Mouse (Mus musculus) heart, embryonic 13.5 days (tissue): ENCODE data around the gene Zfp119a. TPM values are rescaled to one million over a fixed set of nuclear protein-coding genes. Genes with fewer than 3 reads are reported as not detected.
"Not testable (repeated sequence)": the region's sequence is repeated elsewhere in the genome, so short reads cannot be mapped to it uniquely, and the experiment has no call there.

ENCODE experiments used
- ATAC-seq: fragments of 200-750 bp; cut with Nextera tagmentation; 2 replicates; pipeline ENCODE4 v1.8.0; 2017; ENCODE audit warnings: moderate TSS enrichment; ENCODE audit not compliant: insufficient number of reproducible peaks, low FRiP score, low TSS enrichment; ENCODE audit errors: extremely low read depth
- H3K27ac ChIP-seq: fragments of 300-500 bp; sonication (generic); replicated peaks from 2 replicates; pipeline ENCODE4 v1.5.1; 2015; ENCODE audit warnings: moderate library complexity, mild to moderate bottlenecking, inconsistent platforms
- H3K27me3 ChIP-seq: fragments of 300-500 bp; sonication (generic); replicated peaks from 2 replicates; pipeline ENCODE4 v1.6.1; 2015; ENCODE audit warnings: mild to moderate bottlenecking, inconsistent platforms
- H3K36me3 ChIP-seq: fragments of 300-500 bp; sonication (generic); 2 replicates; pipeline ENCODE4 v1.6.1; 2015; ENCODE audit warnings: mild to moderate bottlenecking, inconsistent platforms
- H3K4me1 ChIP-seq: fragments of 300-500 bp; sonication (generic); 2 replicates; pipeline ENCODE4 v1.6.1; 2015; ENCODE audit warnings: inconsistent platforms
- H3K4me2 ChIP-seq: fragments of 300-500 bp; sonication (generic); 2 replicates; pipeline ENCODE4 v1.6.1; 2015; ENCODE audit warnings: inconsistent platforms, mild to moderate bottlenecking, moderate library complexity
- H3K4me3 ChIP-seq: fragments of 300-500 bp; sonication (generic); 2 replicates; pipeline ENCODE4 v1.5.1; 2015; ENCODE audit warnings: moderate library complexity, mild to moderate bottlenecking, inconsistent platforms
- H3K9ac ChIP-seq: fragments of 300-500 bp; sonication (generic); 2 replicates; pipeline ENCODE4 v1.6.1; 2015; ENCODE audit warnings: inconsistent platforms, mild to moderate bottlenecking, moderate library complexity
- H3K9me3 ChIP-seq: fragments of 300-500 bp; sonication (generic); 2 replicates; pipeline ENCODE4 v1.6.1; 2016; ENCODE audit warnings: inconsistent platforms
- whole genome bisulfite sequencing: fragments of 180-500 bp; shearing (Covaris S2); methylation state at CpG from one replicate; pipeline ENCODE4 v1.1.7; 2015; ENCODE audit warnings: mixed read lengths; 5-methylcytosine and 5-hydroxymethylcytosine counted together
- polyA plus RNA-seq: library from polyadenylated mRNA; unstranded; fragments of >200 nt; fragmentation: Nextera tagmentation; extraction: Ambion mirVana; gene quantifications from 2 replicates; pipeline ENCODE4 v1.2.1, GENCODE M21; 2015

Zfp119a gene
- polyA plus RNA-seq, result 5.7 and 6.0 TPM in 2 replicates

GRCm38 (mm10) chr17:55878636-55879369, at the start of gene Zfp119a:
Zfp119a (minus strand) TSS chr17:55878930.
- H3K4me2 ChIP-seq, result peak within 1 kb of the TSS; percentile 74
- H3K27me3 ChIP-seq, H3K9me3 ChIP-seq, H3K36me3 ChIP-seq: not testable (repeated sequence)
- peak within 1 kb of the TSS; percentile 81 for H3K9ac ChIP-seq
- H3K4me1 ChIP-seq, result peaks cover 18% of the 10 kb centered on the region
- peak within 1 kb of the TSS; percentile 61 for H3K4me3 ChIP-seq
- under 1% methylated on average over 43 of the region's 53 CpGs for WGBS
- H3K27ac ChIP-seq, result peak within 1 kb of the TSS; percentile 80
- peak; percentile 97 for ATAC-seq

DNA sequence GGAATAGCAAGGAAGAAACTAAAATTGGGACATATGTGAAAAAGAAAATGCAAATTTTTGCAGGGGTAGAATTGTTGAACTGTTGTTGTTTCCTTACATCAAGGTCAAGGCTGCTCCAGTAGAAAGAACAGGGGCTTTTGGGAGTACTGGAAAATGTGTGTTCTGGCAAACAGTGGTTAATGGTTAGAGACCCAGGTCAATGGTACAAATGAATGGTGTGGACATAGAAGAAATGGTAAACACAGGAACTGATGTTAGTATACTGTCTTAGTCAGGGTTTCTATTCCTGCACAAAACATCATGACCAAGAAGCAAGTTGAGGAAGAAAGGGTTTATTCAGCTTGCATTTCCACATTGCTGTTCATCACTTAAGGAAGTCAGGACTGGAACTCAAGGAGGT, 27.9 kb upstream of the Zfp119a start:
- no peaks in the 10 kb centered on the region for H3K27me3 ChIP-seq
- H3K4me2 ChIP-seq, result no peak overlapping the region
- no peaks in the 10 kb centered on the region for H3K4me1 ChIP-seq
- no peaks in the 10 kb centered on the region for H3K9me3 ChIP-seq
- H3K27ac ChIP-seq, result no peak overlapping the region
- no peak overlapping the region for H3K9ac ChIP-seq
- no peak overlapping the region for H3K4me3 ChIP-seq
- no peaks in the 10 kb centered on the region for H3K36me3 ChIP-seq
- ATAC-seq, result no peak

- Histone ChIP-seq H3K4me3 (no peak overlapping the region), H3K36me3 (no peaks in the 10 kb centered on the region), H3K27me3 (no peaks in the 10 kb centered on the region), H3K4me2 (no peak overlapping the region), H3K4me1 (no peaks in the 10 kb centered on the region), H3K9ac (no peak overlapping the region), H3K27ac (no peak overlapping the region), H3K9me3 (peaks cover 5% of the 10 kb centered on the region; the same call in 1 of the 2 replicates)
- 62% methylated on average over 6 of the region's 6 CpGs for WGBS
- ATAC-seq, result no peak
Measured at GRCm38 (mm10) chr17:55904131-55904530, 25.4 kb upstream of the Zfp119a start.

DNA sequence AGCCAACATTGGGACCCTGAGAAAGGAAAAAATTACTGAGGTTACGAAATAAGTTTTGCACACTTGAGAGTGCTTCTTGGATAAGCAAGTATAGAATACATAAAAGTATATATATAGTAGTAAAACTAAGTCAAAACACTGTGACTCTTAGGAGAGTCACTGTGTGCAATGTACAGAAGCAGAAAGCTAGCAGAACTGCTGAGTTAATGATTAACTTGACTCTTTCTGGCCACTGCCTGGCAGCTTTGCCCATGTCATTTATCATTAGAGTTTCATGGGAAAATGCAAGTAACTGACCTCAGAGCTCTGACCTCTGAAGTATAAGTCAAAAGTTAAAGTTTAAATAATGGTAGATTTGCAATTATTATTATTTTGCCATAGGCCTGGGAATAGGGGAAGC, 25.0 kb upstream of the Zfp119a start:
- Histone ChIP-seq H3K36me3 (0 out of 2 replicates have a peak, but pooled peaks cover 3% of the 10 kb centered on the region), H3K9me3 (peaks cover 9% of the 10 kb centered on the region; the same call in 1 of the 2 replicates), H3K4me3 (no peak overlapping the region), H3K4me1 (no peaks in the 10 kb centered on the region), H3K9ac (no peak overlapping the region), H3K27me3 (no peaks in the 10 kb centered on the region), H3K27ac (no peak overlapping the region), H3K4me2 (no peak overlapping the region)
- WGBS, result 65% methylated on average over 1 of the region's 1 CpGs
- ATAC-seq, result no peak

GRCm38 (mm10) chr17:55903087-55903486, 24.4 kb upstream of the Zfp119a start:
- Histone ChIP-seq H3K9ac (no peak overlapping the region), H3K4me3 (no peak overlapping the region), H3K4me2 (no peak overlapping the region), H3K9me3 (peaks cover 14% of the 10 kb centered on the region), H3K36me3 (peaks cover 9% of the 10 kb centered on the region), H3K4me1 (no peaks in the 10 kb centered on the region), H3K27me3 (no peaks in the 10 kb centered on the region), H3K27ac (no peak overlapping the region)
- ATAC-seq, result no peak
- 62% methylated on average over 2 of the region's 2 CpGs for WGBS

DNA sequence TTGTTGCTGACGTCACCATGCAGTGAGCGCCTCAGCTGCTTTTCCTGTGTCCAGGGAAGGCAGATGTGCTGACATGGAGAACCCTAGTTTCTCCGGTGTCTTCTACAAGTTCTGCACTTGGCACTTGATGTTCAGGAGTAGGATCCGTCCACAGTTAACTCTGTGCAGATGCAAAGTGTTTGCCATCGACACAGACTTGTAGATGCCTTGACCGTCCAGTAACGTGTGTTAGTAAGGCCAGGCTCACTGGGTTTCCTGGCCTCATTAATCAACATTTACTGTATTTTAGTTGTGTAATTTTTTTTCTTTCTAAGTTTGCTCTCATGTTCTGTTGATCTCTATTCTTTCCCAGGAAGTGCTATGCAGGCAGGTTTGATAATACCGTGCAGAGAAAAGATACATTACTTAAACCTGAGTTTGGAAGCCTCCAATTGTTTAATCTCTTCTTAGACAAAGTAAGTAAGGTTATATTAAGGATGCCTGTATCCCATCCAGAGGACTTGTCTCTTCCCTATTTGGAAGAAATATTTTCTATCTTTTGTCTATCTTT, 13.8 kb upstream of the Zfp119a start:
- Histone ChIP-seq H3K27ac (peak overlapping the region; percentile 83), H3K9ac (peak overlapping the region; percentile 79), H3K4me3 (peak overlapping the region; percentile 60), H3K36me3 (peaks cover 22% of the 10 kb centered on the region), H3K4me2 (peak overlapping the region; percentile 74)
- not testable (repeated sequence) for ATAC-seq, H3K9me3 ChIP-seq, H3K4me1 ChIP-seq, H3K27me3 ChIP-seq
- WGBS, result 11% methylated on average over 6 of the region's 8 CpGs

GRCm38 (mm10) chr17:55884912-55885311, 6.2 kb upstream of the Zfp119a start:
- Histone ChIP-seq H3K4me3 (no peak overlapping the region), H3K27me3 (peaks cover 44% of the 10 kb centered on the region), H3K9ac (no peak overlapping the region), H3K4me2 (no peak overlapping the region), H3K9me3 (no peaks in the 10 kb centered on the region), H3K4me1 (no peaks in the 10 kb centered on the region), H3K36me3 (no peaks in the 10 kb centered on the region), H3K27ac (no peak overlapping the region)
- 41% methylated on average over 2 of the region's 2 CpGs for WGBS
- no peak for ATAC-seq

DNA sequence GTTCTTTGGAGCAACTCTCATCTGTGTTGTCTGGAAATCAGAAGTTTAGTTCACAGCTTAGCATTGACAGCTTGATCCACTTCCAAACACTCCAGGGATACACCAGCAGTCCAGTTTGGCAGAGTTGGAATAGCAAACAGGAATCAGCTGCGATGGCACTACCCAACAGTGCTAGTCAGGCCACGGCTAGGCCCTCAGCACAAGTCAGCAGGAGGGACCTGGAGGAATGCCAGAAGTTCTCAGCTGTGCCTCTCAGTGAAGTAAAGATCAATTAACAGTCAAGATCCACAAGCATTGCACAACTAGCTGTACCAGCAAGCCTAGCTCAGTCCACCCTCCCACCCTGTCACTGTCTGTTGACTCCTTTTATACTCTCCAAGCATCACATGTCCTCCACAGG, 4.9 kb upstream of the Zfp119a start:
- 50% methylated on average over 2 of the region's 2 CpGs for WGBS
- no peak for ATAC-seq

GRCm38 (mm10) chr17:55878282-55878635, 471 bp downstream of the Zfp119a start:
- H3K4me1 ChIP-seq, result peaks cover 18% of the 10 kb centered on the region
- peak overlapping the region; percentile 80 for H3K27ac ChIP-seq
- H3K36me3 ChIP-seq, H3K9me3 ChIP-seq, ATAC-seq, H3K27me3 ChIP-seq: not testable (repeated sequence)
- WGBS, result 3% methylated on average over 7 of the region's 8 CpGs
- peak overlapping the region; percentile 78 for H3K9ac ChIP-seq
- H3K4me2 ChIP-seq, result peak overlapping the region; percentile 74
- H3K4me3 ChIP-seq, result peak overlapping the region; percentile 61

More for the DNA sequence above, 4.9 kb upstream of the Zfp119a start:
- no peak overlapping the region for H3K9ac ChIP-seq
- no peaks in the 10 kb centered on the region for H3K9me3 ChIP-seq
- peaks cover 5% of the 10 kb centered on the region for H3K4me1 ChIP-seq
- no peak overlapping the region for H3K27ac ChIP-seq
- no peaks in the 10 kb centered on the region for H3K36me3 ChIP-seq
- H3K4me2 ChIP-seq, result no peak overlapping the region
- H3K27me3 ChIP-seq, result peaks cover 40% of the 10 kb centered on the region
- no peak overlapping the region for H3K4me3 ChIP-seq

GRCm38 (mm10) chr17:55877184-55877583, 1.5 kb downstream of the Zfp119a start:
- Histone ChIP-seq H3K4me3 (no peak overlapping the region), H3K27me3 (no peaks in the 10 kb centered on the region), H3K9me3 (no peaks in the 10 kb centered on the region), H3K27ac (no peak overlapping the region), H3K4me1 (peaks cover 18% of the 10 kb centered on the region), H3K36me3 (no peaks in the 10 kb centered on the region), H3K9ac (no peak overlapping the region), H3K4me2 (peak overlapping the region; percentile 74; the same call in 1 of the 2 replicates)
- WGBS, result 88% methylated on average over 4 of the region's 4 CpGs
- ATAC-seq, result no peak

DNA sequence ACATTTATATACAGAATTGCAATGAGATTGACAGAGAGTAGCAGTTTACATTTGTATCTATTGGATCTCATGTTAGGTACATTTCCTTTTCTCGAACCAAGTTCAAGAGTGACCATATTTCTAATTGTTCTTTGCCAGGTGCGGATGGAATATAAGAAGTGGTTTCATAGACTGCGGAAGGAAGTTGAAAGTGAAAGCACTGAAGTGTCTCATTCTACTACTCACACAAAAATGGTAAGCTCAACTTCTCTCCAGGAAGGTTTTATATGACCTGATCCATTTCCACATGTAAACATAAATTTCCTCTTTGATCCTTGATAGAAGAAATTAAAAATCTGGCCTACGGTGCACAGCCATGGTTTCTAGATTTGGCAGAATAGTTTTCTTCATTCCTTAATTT, 35.7 kb downstream of the Zfp119a start:
- Histone ChIP-seq H3K4me2 (no peak overlapping the region), H3K4me1 (no peaks in the 10 kb centered on the region), H3K27ac (no peak overlapping the region), H3K27me3 (no peaks in the 10 kb centered on the region), H3K4me3 (no peak overlapping the region), H3K9me3 (no peaks in the 10 kb centered on the region), H3K9ac (no peak overlapping the region), H3K36me3 (no peaks in the 10 kb centered on the region)
- no peak for ATAC-seq
- WGBS, result 80% methylated on average over 4 of the region's 4 CpGs

- Histone ChIP-seq H3K4me2 (no peak overlapping the region), H3K27me3 (no peaks in the 10 kb centered on the region), H3K27ac (no peak overlapping the region), H3K9ac (no peak overlapping the region), H3K36me3 (no peaks in the 10 kb centered on the region), H3K4me1 (no peaks in the 10 kb centered on the region), H3K9me3 (no peaks in the 10 kb centered on the region), H3K4me3 (no peak overlapping the region)
- no peak for ATAC-seq
- 73% methylated on average over 1 of the region's 1 CpGs for WGBS
Measured at GRCm38 (mm10) chr17:55821566-55821965, 57.2 kb downstream of the Zfp119a start.
